Mouse (Mus musculus) heart, embryonic 12.5 days (tissue): ENCODE data around the gene Fam117a. TPM values are rescaled to one million over a fixed set of nuclear protein-coding genes. Genes with fewer than 3 reads are reported as not detected.

Source experiments
- ATAC-seq: fragments of 200-750 bp; cut with Nextera tagmentation; 2 replicates; pipeline ENCODE4 v1.8.0; 2017; ENCODE audit warnings: moderate TSS enrichment, moderate library complexity; ENCODE audit not compliant: insufficient number of reproducible peaks, low FRiP score
- H3K27ac ChIP-seq: fragments of 300-500 bp; sonication (generic); 2 replicates; pipeline ENCODE4 v1.5.1; 2016; ENCODE audit warnings: mild to moderate bottlenecking, moderate library complexity; ENCODE audit not compliant: poor library complexity, severe bottlenecking
- H3K27me3 ChIP-seq: fragments of 300-500 bp; sonication (generic); replicated peaks from 2 replicates; pipeline ENCODE4 v1.6.1; 2016; ENCODE audit warnings: mild to moderate bottlenecking, moderate library complexity
- H3K36me3 ChIP-seq: fragments of 300-500 bp; sonication (generic); 2 replicates; pipeline ENCODE4 v1.6.1; 2016; ENCODE audit warnings: mild to moderate bottlenecking, moderate library complexity
- H3K4me1 ChIP-seq: fragments of 300-500 bp; sonication (generic); replicated peaks from 2 replicates; pipeline ENCODE4 v1.6.1; 2016; ENCODE audit warnings: mild to moderate bottlenecking
- H3K4me2 ChIP-seq: fragments of 300-500 bp; sonication (generic); 2 replicates; pipeline ENCODE4 v1.6.1; 2016; ENCODE audit warnings: mild to moderate bottlenecking, moderate library complexity
- H3K4me3 ChIP-seq: fragments of 300-500 bp; sonication (generic); 2 replicates; pipeline ENCODE4 v1.5.1; 2016; ENCODE audit warnings: mild to moderate bottlenecking
- H3K9ac ChIP-seq: fragments of 300-500 bp; sonication (generic); 2 replicates; pipeline ENCODE4 v1.6.1; 2016; ENCODE audit warnings: mild to moderate bottlenecking, moderate library complexity
- H3K9me3 ChIP-seq: fragments of 300-500 bp; sonication (generic); replicated peaks from 2 replicates; pipeline ENCODE4 v1.6.1; 2016; ENCODE audit warnings: mild to moderate bottlenecking, moderate library complexity
- WGBS: fragments of 180-500 bp; shearing (Covaris S2); methylation state at CpG from one replicate; pipeline ENCODE4 v1.1.7; 2016; 5-methylcytosine and 5-hydroxymethylcytosine counted together
- polyA plus RNA-seq: library from polyadenylated mRNA; unstranded; fragments of >200 nt; fragmentation: Nextera tagmentation; extraction: Ambion mirVana; gene quantifications from 2 replicates; pipeline ENCODE4 v1.2.1, GENCODE M21; 2016

Gene Fam117a
- polyA plus RNA-seq, 1 experiment from 2014 or later: 12.9 TPM

DNA sequence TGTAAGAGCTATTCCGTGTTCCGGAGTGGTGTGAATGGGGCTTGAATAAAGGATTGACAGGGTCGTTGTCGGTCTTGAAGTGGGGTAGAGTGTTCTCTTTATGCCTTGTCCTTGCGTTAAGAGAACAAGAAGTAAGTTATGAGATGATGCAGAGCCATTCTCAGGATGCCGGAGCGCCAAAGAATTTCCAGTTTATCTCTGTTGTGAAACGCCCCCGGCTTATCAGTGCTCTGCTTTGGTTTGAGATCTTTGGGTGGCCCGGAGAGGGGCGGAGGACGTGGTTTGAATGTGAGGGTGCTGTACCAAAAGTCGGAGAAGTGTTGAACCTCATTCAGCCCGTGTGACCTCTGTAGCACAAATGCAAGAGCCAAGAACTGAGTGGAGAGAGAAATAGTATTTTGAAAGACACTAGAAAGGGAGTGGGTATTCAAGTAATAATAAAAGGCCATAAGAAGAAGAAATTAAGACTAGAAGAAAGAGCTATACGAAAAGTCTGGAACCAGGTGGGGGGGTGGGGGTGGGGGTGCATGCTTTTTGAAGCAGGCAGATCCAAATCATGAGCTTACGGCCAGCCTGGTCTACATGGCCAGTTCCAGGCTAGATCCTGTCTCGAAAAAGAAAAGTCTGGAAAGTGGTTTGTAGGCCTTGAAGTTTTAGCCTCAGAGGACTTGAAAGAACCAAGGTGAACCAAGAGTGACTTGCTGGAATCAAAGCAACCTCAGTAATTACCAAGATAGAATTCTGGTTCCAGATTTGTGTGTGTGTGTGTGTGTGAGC, 26.0 kb upstream of the Fam117a start:
- 5% methylated on average over 17 of the region's 17 CpGs for WGBS
- peaks cover 20% of the 10 kb centered on the region for H3K4me1 ChIP-seq
- peak overlapping the region; percentile 73 for H3K4me2 ChIP-seq
- H3K27ac ChIP-seq: peak overlapping the region; percentile 68
- peaks cover 7% of the 10 kb centered on the region for H3K36me3 ChIP-seq
- peak overlapping the region; percentile 88 for H3K4me3 ChIP-seq
- no peak for ATAC-seq
- H3K9ac ChIP-seq: peak overlapping the region; percentile 70
- no peaks in the 10 kb centered on the region for H3K9me3 ChIP-seq
- H3K27me3 ChIP-seq: no peaks in the 10 kb centered on the region

GRCm38 (mm10) chr11:95311425-95311807, 25.4 kb upstream of the Fam117a start:
- Histone ChIP-seq H3K27me3 (no peaks in the 10 kb centered on the region), H3K9ac (peak overlapping the region; percentile 70; the same call in 1 of the 2 replicates), H3K4me3 (peak overlapping the region; percentile 88), H3K36me3 (0 out of 2 replicates have a peak, but pooled peaks cover 1% of the 10 kb centered on the region), H3K9me3 (no peaks in the 10 kb centered on the region), H3K4me1 (peaks cover 20% of the 10 kb centered on the region), H3K27ac (peak overlapping the region; percentile 68; the same call in 1 of the 2 replicates), H3K4me2 (peak overlapping the region; percentile 73)
- WGBS: 34% methylated on average over 5 of the region's 5 CpGs
- no peak for ATAC-seq

GRCm38 (mm10) chr11:95315215-95315955, 21.4 kb upstream of the Fam117a start:
- Histone ChIP-seq H3K27me3 (no peaks in the 10 kb centered on the region), H3K9ac (no peak overlapping the region), H3K36me3 (no peaks in the 10 kb centered on the region), H3K4me1 (peaks cover 12% of the 10 kb centered on the region), H3K4me2 (no peak overlapping the region), H3K27ac (no peak overlapping the region), H3K9me3 (no peaks in the 10 kb centered on the region), H3K4me3 (no peak overlapping the region)
- WGBS: 80% methylated on average over 7 of the region's 7 CpGs
- ATAC-seq: no peak

- Histone ChIP-seq H3K4me3 (no peak overlapping the region), H3K4me1 (peaks cover 4% of the 10 kb centered on the region; the same call in 1 of the 2 replicates), H3K27me3 (no peaks in the 10 kb centered on the region), H3K36me3 (no peaks in the 10 kb centered on the region), H3K9ac (no peak overlapping the region), H3K4me2 (no peak overlapping the region; the same call in 1 of the 2 replicates), H3K27ac (no peak overlapping the region), H3K9me3 (no peaks in the 10 kb centered on the region)
- WGBS: 44% methylated on average over 9 of the region's 9 CpGs
- peak; percentile 68 for ATAC-seq
Measured at GRCm38 (mm10) chr11:95318116-95318515, 18.7 kb upstream of the Fam117a start.

DNA sequence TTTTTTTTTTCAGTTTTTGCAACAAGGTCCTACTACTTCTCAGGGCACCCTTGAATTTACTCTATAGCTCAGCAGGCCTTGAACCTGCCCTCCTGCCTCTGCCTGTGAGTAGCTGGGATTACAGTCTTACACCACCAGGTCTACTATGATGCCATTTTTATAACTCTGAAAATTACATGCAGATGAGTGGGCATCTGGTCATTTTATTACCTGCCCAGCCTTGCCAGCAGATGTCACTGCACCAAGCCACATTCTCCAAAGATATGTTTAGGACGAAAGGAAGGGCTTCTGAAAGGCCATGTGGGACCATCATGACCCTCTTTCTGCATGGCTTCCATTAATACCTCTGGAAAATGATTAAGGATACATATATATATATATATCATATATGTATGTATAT, 17.3 kb upstream of the Fam117a start:
- ATAC-seq: no peak
- no peak overlapping the region for H3K4me2 ChIP-seq
- H3K27ac ChIP-seq: no peak overlapping the region
- no peak overlapping the region for H3K9ac ChIP-seq
- H3K4me1 ChIP-seq: peaks cover 4% of the 10 kb centered on the region; the same call in 1 of the 2 replicates
- H3K36me3 ChIP-seq: no peaks in the 10 kb centered on the region
- no peaks in the 10 kb centered on the region for H3K9me3 ChIP-seq
- no peak overlapping the region for H3K4me3 ChIP-seq
- WGBS: 47% methylated on average over 1 of the region's 1 CpGs
- H3K27me3 ChIP-seq: no peaks in the 10 kb centered on the region

DNA sequence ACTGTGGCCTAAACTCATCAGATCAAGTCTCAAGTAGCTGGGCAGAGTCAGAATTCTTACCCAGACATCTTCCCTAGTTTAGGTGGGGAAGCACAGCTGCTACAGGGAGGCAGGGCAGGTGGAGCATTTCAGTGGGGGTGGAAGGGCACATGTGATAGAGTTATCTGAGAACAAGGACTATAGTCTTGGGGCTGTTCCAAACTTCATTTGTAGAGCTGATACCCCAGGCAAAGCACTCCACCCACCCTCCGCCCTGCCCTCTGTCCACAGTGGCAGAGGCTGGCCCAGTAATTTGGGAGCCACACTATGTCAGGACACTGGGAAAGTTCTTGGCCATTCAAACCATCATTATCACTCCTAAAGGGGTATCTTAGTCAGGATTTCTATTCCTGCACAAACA, 16.8 kb upstream of the Fam117a start:
- H3K27me3 ChIP-seq: no peaks in the 10 kb centered on the region
- H3K9me3 ChIP-seq: no peaks in the 10 kb centered on the region
- no peak overlapping the region for H3K4me2 ChIP-seq
- no peak overlapping the region for H3K9ac ChIP-seq
- 0 out of 2 replicates have a peak, but pooled peaks have one; percentile 61 for ATAC-seq
- no peak overlapping the region for H3K27ac ChIP-seq
- H3K4me3 ChIP-seq: no peak overlapping the region
- H3K36me3 ChIP-seq: no peaks in the 10 kb centered on the region
- WGBS: 71% methylated on average over 1 of the region's 1 CpGs
- peaks cover 4% of the 10 kb centered on the region; the same call in 1 of the 2 replicates for H3K4me1 ChIP-seq

- Histone ChIP-seq H3K9me3 (no peaks in the 10 kb centered on the region), H3K4me2 (no peak overlapping the region), H3K27me3 (no peaks in the 10 kb centered on the region), H3K27ac (no peak overlapping the region), H3K36me3 (no peaks in the 10 kb centered on the region), H3K4me3 (no peak overlapping the region), H3K9ac (no peak overlapping the region), H3K4me1 (no peaks in the 10 kb centered on the region)
- no peak for ATAC-seq
- WGBS: 92% methylated on average over 10 of the region's 10 CpGs
Measured at GRCm38 (mm10) chr11:95324181-95324580, 12.6 kb upstream of the Fam117a start.

DNA sequence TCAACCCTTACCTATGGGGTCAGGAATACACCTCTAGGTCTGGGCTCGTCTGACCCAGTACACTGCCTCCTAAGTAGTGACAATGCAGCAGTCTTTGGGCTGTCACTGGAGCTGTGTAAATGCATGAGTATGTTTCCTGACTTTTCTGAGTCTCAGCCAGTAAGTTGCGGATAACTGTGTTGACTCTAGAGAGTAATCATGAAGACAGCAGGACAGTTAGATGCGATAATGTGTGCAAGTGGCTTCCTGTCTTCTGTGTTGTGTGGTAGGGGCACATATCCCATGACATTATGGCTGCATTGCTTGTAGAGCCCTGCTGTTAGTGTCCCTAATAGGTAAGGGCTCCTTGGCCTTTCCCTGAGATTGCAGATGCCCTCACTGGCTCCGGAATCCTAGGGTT, 11.0 kb upstream of the Fam117a start:
- no peaks in the 10 kb centered on the region for H3K4me1 ChIP-seq
- no peaks in the 10 kb centered on the region for H3K36me3 ChIP-seq
- no peaks in the 10 kb centered on the region for H3K27me3 ChIP-seq
- no peak overlapping the region for H3K27ac ChIP-seq
- no peak overlapping the region for H3K9ac ChIP-seq
- no peak overlapping the region for H3K4me3 ChIP-seq
- no peak overlapping the region for H3K4me2 ChIP-seq
- WGBS: 68% methylated on average over 4 of the region's 4 CpGs
- H3K9me3 ChIP-seq: no peaks in the 10 kb centered on the region
- ATAC-seq: peak; percentile 48; the same call in 1 of the 2 replicates

GRCm38 (mm10) chr11:95326243-95326642, 10.6 kb upstream of the Fam117a start:
- H3K27me3 ChIP-seq: no peaks in the 10 kb centered on the region
- H3K4me3 ChIP-seq: no peak overlapping the region
- no peak overlapping the region for H3K4me2 ChIP-seq
- WGBS: 73% methylated on average over 11 of the region's 11 CpGs
- H3K9me3 ChIP-seq: no peaks in the 10 kb centered on the region
- no peaks in the 10 kb centered on the region for H3K36me3 ChIP-seq
- no peaks in the 10 kb centered on the region for H3K4me1 ChIP-seq
- H3K9ac ChIP-seq: no peak overlapping the region
- H3K27ac ChIP-seq: no peak overlapping the region
- no peak for ATAC-seq

- H3K27ac ChIP-seq: no peak overlapping the region
- no peaks in the 10 kb centered on the region; the same call in 1 of the 2 replicates for H3K27me3 ChIP-seq
- WGBS: 80% methylated on average over 5 of the region's 5 CpGs
- no peaks in the 10 kb centered on the region for H3K9me3 ChIP-seq
- no peaks in the 10 kb centered on the region for H3K36me3 ChIP-seq
- ATAC-seq: no peak
- no peak overlapping the region for H3K4me3 ChIP-seq
- H3K9ac ChIP-seq: no peak overlapping the region
- H3K4me1 ChIP-seq: no peaks in the 10 kb centered on the region
- no peak overlapping the region for H3K4me2 ChIP-seq
Measured at GRCm38 (mm10) chr11:95328629-95329028, 8.2 kb upstream of the Fam117a start.

DNA sequence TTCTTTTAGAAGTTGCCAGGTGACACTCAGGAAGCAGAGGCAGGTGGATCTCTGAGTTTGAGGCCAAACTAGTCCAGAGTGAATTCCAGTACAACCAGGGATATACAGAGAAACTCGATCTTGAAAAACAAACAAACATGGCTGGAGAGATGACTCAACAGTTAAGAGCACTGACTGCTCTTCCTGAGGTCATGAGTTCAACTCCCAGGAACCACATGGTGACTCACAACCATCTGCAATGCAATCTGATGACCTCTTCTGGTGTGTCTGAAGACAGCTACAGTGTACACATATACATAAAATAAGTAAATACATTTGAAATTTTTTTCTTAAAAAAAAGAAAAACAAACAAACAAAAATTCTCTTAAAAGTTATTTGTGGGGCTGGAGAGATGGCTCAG, 6.2 kb upstream of the Fam117a start:
- H3K36me3 ChIP-seq: no peaks in the 10 kb centered on the region
- no peak overlapping the region for H3K27ac ChIP-seq
- H3K9ac ChIP-seq: no peak overlapping the region
- WGBS: 33% methylated on average over 1 of the region's 1 CpGs
- ATAC-seq: no peak
- H3K4me3 ChIP-seq: no peak overlapping the region
- H3K4me1 ChIP-seq: peaks cover 5% of the 10 kb centered on the region; the same call in 1 of the 2 replicates
- no peak overlapping the region for H3K4me2 ChIP-seq
- no peaks in the 10 kb centered on the region; the same call in 1 of the 2 replicates for H3K27me3 ChIP-seq
- H3K9me3 ChIP-seq: no peaks in the 10 kb centered on the region
